Comparison of ENCODE assay signal across 9 mouse cellular contexts in the genomic region with DNA sequence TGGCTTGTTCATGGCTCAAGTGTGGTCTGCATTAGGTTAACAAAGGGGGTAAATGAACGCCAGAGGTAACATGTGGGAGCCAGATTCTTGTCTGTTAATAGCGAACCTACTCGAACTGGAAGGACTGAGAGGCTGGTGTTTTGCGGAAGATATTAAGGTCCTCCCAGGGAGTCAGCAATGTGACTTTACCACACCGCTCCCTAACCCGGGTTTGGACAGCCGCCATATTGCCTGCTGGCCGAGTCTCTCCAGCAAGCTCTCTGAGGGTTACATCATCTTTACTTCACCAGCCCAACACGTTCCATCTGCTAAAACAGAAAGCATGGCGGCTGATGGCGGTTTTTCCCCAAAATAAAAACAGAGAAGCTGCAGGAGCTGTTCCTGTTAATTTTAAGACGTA. TPM values are rescaled to one million over a fixed set of nuclear protein-coding genes. Genes with fewer than 3 reads are reported as not detected.
A peak's percentile ranks its signal among the peaks of the same experiment; 100 is the strongest.
DNase-seq lines count a peak whose midpoint lies in the region; ATAC-seq and TF ChIP-seq lines count a peak whose summit lies in the region.
"Had no signal": no experiment of that assay in that cellular context is flagged by ENCODE, and none has a peak within 500 bp of the region (broad histone marks: within the 10 kb centered on the region; RNA-seq: fewer than 3 reads in every experiment).

No protein-coding gene starts in this region.

- intact Hi-C loops in heart, postnatal 10 days (cut with DNase I), result no loop called here

- peaks cover 12% of the 10 kb centered on the region for H3K36me3 ChIP-seq in midbrain, embryonic 11.5 days (ENCODE audit: control insufficient read depth, insufficient read depth, low read length)
- peaks cover 14% of the 10 kb centered on the region for H3K36me3 ChIP-seq in midbrain, embryonic 16.5 days (ENCODE audit: control insufficient read depth, insufficient read depth, low read length)
- H3K36me3 ChIP-seq in midbrain, postnatal 0 days (ENCODE audit: insufficient read depth, low read length), result peaks cover 25% of the 10 kb centered on the region

- H3K4me1 ChIP-seq in midbrain, embryonic 11.5 days (ENCODE audit: control insufficient read depth, insufficient read depth, low read length), result no peaks in the 10 kb centered on the region
- peaks cover 7% of the 10 kb centered on the region for H3K4me1 ChIP-seq in midbrain, embryonic 16.5 days (ENCODE audit: control insufficient read depth, insufficient read depth, low read length)
- H3K4me1 ChIP-seq in midbrain, postnatal 0 days (ENCODE audit: insufficient read depth, low read length), result peaks cover 4% of the 10 kb centered on the region; the same call in 1 of the 2 replicates
- H3K4me1 ChIP-seq: stomach, embryonic 15.5 days had no signal

- H3K9ac ChIP-seq in midbrain, embryonic 11.5 days (ENCODE audit: low read length), result no peak overlapping the region
- H3K9ac ChIP-seq in midbrain, embryonic 16.5 days (ENCODE audit: low read depth, low read length), result no peak overlapping the region
- no peak overlapping the region for H3K9ac ChIP-seq in midbrain, postnatal 0 days (replicated peaks; ENCODE audit: low read length, poor library complexity, severe bottlenecking)
- H3K9ac ChIP-seq: stomach, embryonic 15.5 days had no signal

- no peak for TF ChIP-seq CTCF in midbrain, postnatal 0 days (IDR thresholded peaks at IDR 0.05)

- peak; percentile 1 for DNase-seq in midbrain, embryonic 11.5 days (ENCODE audit: low spot score, missing footprints)
- peak; percentile 80 for DNase-seq in cerebellum, adult 11-12 months
- DNase-seq in heart, postnatal 10 days, result peak; percentile 72 to 77
- peak; percentile 33 to 60 for DNase-seq in lung, postnatal 4 days
- no peak for DNase-seq in retina, embryonic 14.5 days (ENCODE audit: low spot score)
- DNase-seq in midbrain, postnatal 0 days (ENCODE audit: low spot score), result no peak
- DNase-seq in spleen, adult 18-20 months, result no peak

- no peak overlapping the region for H3K27ac ChIP-seq in midbrain, embryonic 11.5 days (ENCODE audit: low read depth, low read length)
- no peak overlapping the region for H3K27ac ChIP-seq in midbrain, embryonic 16.5 days (ENCODE audit: low read length)
- no peak overlapping the region for H3K27ac ChIP-seq in midbrain, postnatal 0 days (ENCODE audit: low read depth, low read length)
- H3K27ac ChIP-seq: stomach, embryonic 15.5 days had no signal

- H3K27me3 ChIP-seq in midbrain, embryonic 11.5 days (ENCODE audit: control insufficient read depth, insufficient read depth, low read length), result no peaks in the 10 kb centered on the region
- H3K27me3 ChIP-seq in midbrain, embryonic 16.5 days (ENCODE audit: control insufficient read depth, insufficient read depth, low read depth, low read length), result no peaks in the 10 kb centered on the region
- H3K27me3 ChIP-seq in midbrain, postnatal 0 days (ENCODE audit: insufficient read depth, low read length), result no peaks in the 10 kb centered on the region
- H3K27me3 ChIP-seq: stomach, embryonic 15.5 days had no signal

- H3K4me2 ChIP-seq in midbrain, embryonic 11.5 days, result no peak overlapping the region
- no peak overlapping the region for H3K4me2 ChIP-seq in midbrain, embryonic 16.5 days (ENCODE audit: low read length)
- H3K4me2 ChIP-seq in midbrain, postnatal 0 days (ENCODE audit: low read depth, low read length, poor library complexity, severe bottlenecking), result no peak overlapping the region
- H3K4me2 ChIP-seq: stomach, embryonic 15.5 days had no signal

- no peaks in the 10 kb centered on the region for H3K9me3 ChIP-seq in midbrain, embryonic 11.5 days (ENCODE audit: control insufficient read depth, low read length)
- no peaks in the 10 kb centered on the region; the same call in 1 of the 2 replicates for H3K9me3 ChIP-seq in midbrain, embryonic 16.5 days (replicated peaks; ENCODE audit: control insufficient read depth, low read length, poor library complexity, severe bottlenecking)
- H3K9me3 ChIP-seq in midbrain, postnatal 0 days (ENCODE audit: low read length), result no peaks in the 10 kb centered on the region
- H3K9me3 ChIP-seq: stomach, embryonic 15.5 days had no signal

- no peak for ATAC-seq in midbrain, embryonic 11.5 days (ENCODE audit: low FRiP score)
- no peak for ATAC-seq in midbrain, embryonic 16.5 days
- no peak for ATAC-seq in midbrain, postnatal 0 days (ENCODE audit: low FRiP score)

- 93% methylated on average over 12 of the region's 12 CpGs for WGBS in midbrain, embryonic 11.5 days
- WGBS in midbrain, embryonic 16.5 days, result 93% methylated on average over 12 of the region's 12 CpGs
- WGBS in midbrain, postnatal 0 days, result 88% methylated on average over 12 of the region's 12 CpGs

- H3K4me3 ChIP-seq in midbrain, embryonic 11.5 days (ENCODE audit: low read depth, low read length), result no peak overlapping the region
- no peak overlapping the region for H3K4me3 ChIP-seq in midbrain, embryonic 16.5 days (ENCODE audit: low read depth, low read length)
- no peak overlapping the region for H3K4me3 ChIP-seq in midbrain, postnatal 0 days (ENCODE audit: low read depth, low read length)
- H3K4me3 ChIP-seq: stomach, embryonic 15.5 days had no signal

RNA-seq across cellular contexts. Expression of a gene that starts 6.5 kb away (rescaled TPM):
- polyA plus RNA-seq in midbrain, embryonic 11.5 days (2014; fragmentation: Nextera tagmentation; extraction: Ambion mirVana), result 10.3 and 11.2 TPM in 2 replicates
- polyA plus RNA-seq in midbrain, embryonic 16.5 days (2015; fragmentation: Nextera tagmentation; extraction: Ambion mirVana), result 7.6 and 8.1 TPM in 2 replicates
- 10 to 100 TPM; 35.3 to 35.9 TPM for total RNA-seq in heart, postnatal 10 days (2021)
- total RNA-seq in midbrain, postnatal 0 days (2014; rRNA removed), result 25.8 and 29.1 TPM in 2 replicates
- polyA plus RNA-seq in midbrain, postnatal 0 days (2015; fragmentation: Nextera tagmentation; extraction: Ambion mirVana), result 4.8 and 5.2 TPM in 2 replicates

RNA-seq across cellular contexts. Expression of a gene that starts 30.8 kb away (rescaled TPM):
- 6.8 and 8.2 TPM in 2 replicates for polyA plus RNA-seq in midbrain, embryonic 11.5 days (2014; fragmentation: Nextera tagmentation; extraction: Ambion mirVana)
- polyA plus RNA-seq in midbrain, embryonic 16.5 days (2015; fragmentation: Nextera tagmentation; extraction: Ambion mirVana), result 12.0 and 49.9 TPM in 2 replicates
- total RNA-seq in heart, postnatal 10 days (2021), result under 1 TPM in 1 of 2 experiments, not detected in 1; 0.17 TPM
- total RNA-seq in midbrain, postnatal 0 days (2014; rRNA removed), result 14.3 and 18.4 TPM in 2 replicates
- 25.9 and 31.2 TPM in 2 replicates for polyA plus RNA-seq in midbrain, postnatal 0 days (2015; fragmentation: Nextera tagmentation; extraction: Ambion mirVana)

RNA-seq across cellular contexts. Expression of a gene that starts 42.4 kb away (rescaled TPM):
- 16.6 and 17.6 TPM in 2 replicates for polyA plus RNA-seq in midbrain, embryonic 11.5 days (2014; fragmentation: Nextera tagmentation; extraction: Ambion mirVana)
- 10.4 and 12.6 TPM in 2 replicates for polyA plus RNA-seq in midbrain, embryonic 16.5 days (2015; fragmentation: Nextera tagmentation; extraction: Ambion mirVana)
- total RNA-seq in heart, postnatal 10 days (2021), result 1 to 10 TPM; 7.0 to 7.4 TPM
- total RNA-seq in midbrain, postnatal 0 days (2014; rRNA removed), result 7.2 and 7.3 TPM in 2 replicates
- 6.5 and 9.5 TPM in 2 replicates for polyA plus RNA-seq in midbrain, postnatal 0 days (2015; fragmentation: Nextera tagmentation; extraction: Ambion mirVana)

Comparison
In these comparisons a context has a peak if more than half of its experiments do, and no peak if none do; other contexts are left out.
1. DNase-seq: peak in midbrain, embryonic 11.5 days (single experiment), cerebellum, adult 11-12 months (single experiment), heart, postnatal 10 days (2 of 2) and lung, postnatal 4 days (2 of 2); none in retina, embryonic 14.5 days (single experiment), midbrain, postnatal 0 days (single experiment) and spleen, adult 18-20 months (0 of 2).